Mouse (Mus musculus): ENCODE results near the gene Tbpl1. TPM values are rescaled to one million over a fixed set of nuclear protein-coding genes. Genes with fewer than 3 reads are reported as not detected.
A peak's percentile ranks its signal among the peaks of the same experiment; 100 is the strongest.

Gene Tbpl1
- polyA plus RNA-seq, 1 experiment, result 14.3 TPM

- Histone ChIP-seq H3K27me3 (replicated peaks; ENCODE audit: control insufficient read depth, insufficient read depth, low read length) (no peaks in the 10 kb centered on the region), H3K4me1 (ENCODE audit: control insufficient read depth, insufficient read depth, low read length) (no peaks in the 10 kb centered on the region), H3K27ac (ENCODE audit: insufficient read depth, low read depth, low read length) (no peak overlapping the region), H3K36me3 (ENCODE audit: control insufficient read depth, insufficient read depth, low read length) (no peaks in the 10 kb centered on the region), H3K4me3 (ENCODE audit: insufficient read depth, low read depth, low read length) (no peak overlapping the region)
- TF ChIP-seq CTCF (conservative IDR thresholded peaks at IDR 0.05; ENCODE audit: insufficient read depth, insufficient read length, low read depth, low read length) (no peak), POLR2A (IDR thresholded peaks at IDR 0.05; ENCODE audit: low read depth, low read length) (no peak)
- DNase-seq, result no peak
- 58% methylated on average over 5 of the region's 5 CpGs for WGBS
Observed at GRCm38 (mm10) chr10:22751175-22751682, 19.5 kb upstream of the Tbpl1 start.

- Histone ChIP-seq H3K27ac (ENCODE audit: insufficient read depth, low read depth, low read length) (0 out of 2 replicates have a peak overlapping the region, but pooled peaks have one; percentile 16), H3K4me3 (ENCODE audit: insufficient read depth, low read depth, low read length) (no peak overlapping the region), H3K4me1 (ENCODE audit: control insufficient read depth, insufficient read depth, low read length) (no peaks in the 10 kb centered on the region), H3K27me3 (replicated peaks; ENCODE audit: control insufficient read depth, insufficient read depth, low read length) (no peaks in the 10 kb centered on the region), H3K36me3 (ENCODE audit: control insufficient read depth, insufficient read depth, low read length) (no peaks in the 10 kb centered on the region)
- peak; percentile 11 for DNase-seq
- 60% methylated on average over 13 of the region's 13 CpGs for WGBS
- TF ChIP-seq CTCF (conservative IDR thresholded peaks at IDR 0.05; ENCODE audit: insufficient read depth, insufficient read length, low read depth, low read length) (no peak), POLR2A (IDR thresholded peaks at IDR 0.05; ENCODE audit: low read depth, low read length) (no peak)
Observed at GRCm38 (mm10) chr10:22746334-22747322, 14.9 kb upstream of the Tbpl1 start.

GRCm38 (mm10) chr10:22745922-22746321 is 14.2 kb upstream of the Tbpl1 start:
- no peaks in the 10 kb centered on the region for H3K27me3 ChIP-seq (replicated peaks; ENCODE audit: control insufficient read depth, insufficient read depth, low read length)
- no peak for DNase-seq
- no peak for TF ChIP-seq CTCF (conservative IDR thresholded peaks at IDR 0.05; ENCODE audit: insufficient read depth, insufficient read length, low read depth, low read length)
- TF ChIP-seq POLR2A (IDR thresholded peaks at IDR 0.05; ENCODE audit: low read depth, low read length), result no peak
- no peak overlapping the region for H3K27ac ChIP-seq (ENCODE audit: insufficient read depth, low read depth, low read length)
- no peaks in the 10 kb centered on the region for H3K36me3 ChIP-seq (ENCODE audit: control insufficient read depth, insufficient read depth, low read length)
- H3K4me3 ChIP-seq (ENCODE audit: insufficient read depth, low read depth, low read length), result no peak overlapping the region
- no peaks in the 10 kb centered on the region for H3K4me1 ChIP-seq (ENCODE audit: control insufficient read depth, insufficient read depth, low read length)
- WGBS, result 71% methylated on average over 7 of the region's 7 CpGs

GRCm38 (mm10) chr10:22732181-22732580 is 443 bp upstream of the Tbpl1 start:
- H3K27ac ChIP-seq (ENCODE audit: insufficient read depth, low read depth, low read length), result peak overlapping the region; percentile 96
- H3K4me3 ChIP-seq (ENCODE audit: insufficient read depth, low read depth, low read length), result peak overlapping the region; percentile 89
- TF ChIP-seq POLR2A (IDR thresholded peaks at IDR 0.05; ENCODE audit: low read depth, low read length) (no peak), CTCF (conservative IDR thresholded peaks at IDR 0.05; ENCODE audit: insufficient read depth, insufficient read length, low read depth, low read length) (no peak)
- peaks cover 11% of the 10 kb centered on the region; the same call in 1 of the 2 replicates for H3K4me1 ChIP-seq (ENCODE audit: control insufficient read depth, insufficient read depth, low read length)
- no peaks in the 10 kb centered on the region for H3K36me3 ChIP-seq (ENCODE audit: control insufficient read depth, insufficient read depth, low read length)
- WGBS, result 53% methylated on average over 10 of the region's 10 CpGs
- DNase-seq, result no peak
- no peaks in the 10 kb centered on the region for H3K27me3 ChIP-seq (replicated peaks; ENCODE audit: control insufficient read depth, insufficient read depth, low read length)

GRCm38 (mm10) chr10:22730992-22731271 is 806 bp downstream of the Tbpl1 start:
- Histone ChIP-seq H3K27ac (ENCODE audit: insufficient read depth, low read depth, low read length) (peak overlapping the region; percentile 77), H3K36me3 (ENCODE audit: control insufficient read depth, insufficient read depth, low read length) (no peaks in the 10 kb centered on the region), H3K4me3 (ENCODE audit: insufficient read depth, low read depth, low read length) (peak overlapping the region; percentile 89), H3K4me1 (ENCODE audit: control insufficient read depth, insufficient read depth, low read length) (peaks cover 11% of the 10 kb centered on the region; the same call in 1 of the 2 replicates), H3K27me3 (replicated peaks; ENCODE audit: control insufficient read depth, insufficient read depth, low read length) (no peaks in the 10 kb centered on the region)
- 1% methylated on average over 33 of the region's 33 CpGs for WGBS
- no peak for DNase-seq
- TF ChIP-seq CTCF (conservative IDR thresholded peaks at IDR 0.05; ENCODE audit: insufficient read depth, insufficient read length, low read depth, low read length) (no peak), POLR2A (IDR thresholded peaks at IDR 0.05; ENCODE audit: low read depth, low read length) (no peak)

GRCm38 (mm10) chr10:22730266-22730991 is 1.3 kb downstream of the Tbpl1 start:
- DNase-seq, result no peak
- H3K27me3 ChIP-seq (replicated peaks; ENCODE audit: control insufficient read depth, insufficient read depth, low read length), result no peaks in the 10 kb centered on the region
- H3K27ac ChIP-seq (ENCODE audit: insufficient read depth, low read depth, low read length), result no peak overlapping the region
- 1% methylated on average over 39 of the region's 39 CpGs for WGBS
- H3K36me3 ChIP-seq (ENCODE audit: control insufficient read depth, insufficient read depth, low read length), result no peaks in the 10 kb centered on the region
- H3K4me3 ChIP-seq (ENCODE audit: insufficient read depth, low read depth, low read length), result peak overlapping the region; percentile 89
- no peak for TF ChIP-seq POLR2A (IDR thresholded peaks at IDR 0.05; ENCODE audit: low read depth, low read length)
- H3K4me1 ChIP-seq (ENCODE audit: control insufficient read depth, insufficient read depth, low read length), result peaks cover 11% of the 10 kb centered on the region; the same call in 1 of the 2 replicates

- peaks cover 11% of the 10 kb centered on the region; the same call in 1 of the 2 replicates for H3K4me1 ChIP-seq (ENCODE audit: control insufficient read depth, insufficient read depth, low read length)
- H3K36me3 ChIP-seq (ENCODE audit: control insufficient read depth, insufficient read depth, low read length), result no peaks in the 10 kb centered on the region
- H3K27ac ChIP-seq (ENCODE audit: insufficient read depth, low read depth, low read length), result no peak overlapping the region
- no peak overlapping the region for H3K4me3 ChIP-seq (ENCODE audit: insufficient read depth, low read depth, low read length)
- no peak for DNase-seq
- H3K27me3 ChIP-seq (replicated peaks; ENCODE audit: control insufficient read depth, insufficient read depth, low read length), result no peaks in the 10 kb centered on the region
- TF ChIP-seq CTCF (conservative IDR thresholded peaks at IDR 0.05; ENCODE audit: insufficient read depth, insufficient read length, low read depth, low read length) (no peak), POLR2A (IDR thresholded peaks at IDR 0.05; ENCODE audit: low read depth, low read length) (no peak)
- WGBS, result 83% methylated on average over 1 of the region's 1 CpGs
Observed at GRCm38 (mm10) chr10:22728257-22728656, 3.5 kb downstream of the Tbpl1 start.
